Mouse (Mus musculus) embryonic facial prominence, embryonic 10.5 days (tissue): ENCODE results near the gene Rprd2. TPM values are rescaled to one million over a fixed set of nuclear protein-coding genes. Genes with fewer than 3 reads are reported as not detected.

Experiments
- DNase-seq: peaks from one replicate; pipeline ENCODE4 v3.0.0-alpha.2; 2017; ENCODE audit warnings: low spot score
- H3K27ac ChIP-seq: fragments of 300-500 bp; sonication (generic); replicated peaks from 2 replicates; pipeline ENCODE4 v1.5.1; 2016; ENCODE audit warnings: mild to moderate bottlenecking
- H3K27me3 ChIP-seq: fragments of 300-500 bp; sonication (generic); replicated peaks from 2 replicates; pipeline ENCODE4 v1.6.1; 2016; ENCODE audit warnings: low read depth, mild to moderate bottlenecking; ENCODE audit not compliant: poor library complexity, severe bottlenecking
- H3K36me3 ChIP-seq: fragments of 300-500 bp; sonication (generic); replicated peaks from 2 replicates; pipeline ENCODE4 v1.6.1; 2016; ENCODE audit warnings: mild to moderate bottlenecking, moderate library complexity
- H3K4me1 ChIP-seq: fragments of 300-500 bp; sonication (generic); 2 replicates; pipeline ENCODE4 v1.6.1; 2016
- H3K4me3 ChIP-seq: fragments of 300-500 bp; sonication (generic); 2 replicates; pipeline ENCODE4 v1.5.1; 2016; ENCODE audit warnings: mild to moderate bottlenecking, moderate library complexity
- H3K9me3 ChIP-seq: fragments of 300-500 bp; sonication (generic); 2 replicates; pipeline ENCODE4 v1.6.1; 2016; ENCODE audit warnings: mild to moderate bottlenecking
- WGBS: fragments of 180-500 bp; shearing (Covaris S2); methylation state at CpG from one replicate; pipeline ENCODE4 v1.1.7; 2016; 5-methylcytosine and 5-hydroxymethylcytosine counted together
- polyA plus RNA-seq: library from polyadenylated mRNA; unstranded; fragments of >200 nt; fragmentation: Nextera tagmentation; extraction: Ambion mirVana; gene quantifications from 2 replicates; pipeline ENCODE4 v1.2.1, GENCODE M21; 2016

The Rprd2 gene
- polyA plus RNA-seq, 1 experiment from 2014 or later: 25.7 TPM

GRCm38 (mm10) chr3:95806677-95807076 is 12.0 kb downstream of the Rprd2 start:
- 96% methylated on average over 1 of the region's 1 CpGs for WGBS
- Histone ChIP-seq H3K4me1 (no peaks in the 10 kb centered on the region), H3K27ac (no peak overlapping the region), H3K9me3 (no peaks in the 10 kb centered on the region), H3K4me3 (no peak overlapping the region), H3K27me3 (no peaks in the 10 kb centered on the region), H3K36me3 (peaks cover 49% of the 10 kb centered on the region)
- DNase-seq: no peak

GRCm38 (mm10) chr3:95803851-95804250 is 14.8 kb downstream of the Rprd2 start:
- 94% methylated on average over 4 of the region's 4 CpGs for WGBS

GRCm38 (mm10) chr3:95798756-95799155 is 19.9 kb downstream of the Rprd2 start:
- Histone ChIP-seq H3K4me1 (peaks cover 2% of the 10 kb centered on the region; the same call in 1 of the 2 replicates), H3K27ac (no peak overlapping the region), H3K27me3 (no peaks in the 10 kb centered on the region), H3K4me3 (no peak overlapping the region), H3K9me3 (no peaks in the 10 kb centered on the region), H3K36me3 (peaks cover 33% of the 10 kb centered on the region)
- WGBS: 91% methylated on average over 4 of the region's 4 CpGs
- no peak for DNase-seq

More at GRCm38 (mm10) chr3:95803851-95804250, 14.8 kb downstream of the Rprd2 start:
- peaks cover 53% of the 10 kb centered on the region for H3K36me3 ChIP-seq
- H3K27me3 ChIP-seq: no peaks in the 10 kb centered on the region
- H3K4me3 ChIP-seq: no peak overlapping the region
- no peaks in the 10 kb centered on the region for H3K9me3 ChIP-seq
- no peak overlapping the region for H3K27ac ChIP-seq
- no peaks in the 10 kb centered on the region for H3K4me1 ChIP-seq
- DNase-seq: no peak

- no peak for DNase-seq
- no peaks in the 10 kb centered on the region for H3K9me3 ChIP-seq
- 80% methylated on average over 1 of the region's 1 CpGs for WGBS
Observed at GRCm38 (mm10) chr3:95794299-95794698, 24.4 kb downstream of the Rprd2 start.

GRCm38 (mm10) chr3:95793662-95794061 is 25.0 kb downstream of the Rprd2 start:
- Histone ChIP-seq H3K4me1 (peaks cover 2% of the 10 kb centered on the region; the same call in 1 of the 2 replicates), H3K4me3 (no peak overlapping the region), H3K36me3 (peaks cover 15% of the 10 kb centered on the region), H3K9me3 (no peaks in the 10 kb centered on the region), H3K27ac (no peak overlapping the region), H3K27me3 (no peaks in the 10 kb centered on the region)
- 69% methylated on average over 2 of the region's 2 CpGs for WGBS
- DNase-seq: no peak

More at GRCm38 (mm10) chr3:95794299-95794698, 24.4 kb downstream of the Rprd2 start:
- H3K27ac ChIP-seq: no peak overlapping the region
- H3K36me3 ChIP-seq: peaks cover 11% of the 10 kb centered on the region
- H3K27me3 ChIP-seq: no peaks in the 10 kb centered on the region
- peaks cover 2% of the 10 kb centered on the region; the same call in 1 of the 2 replicates for H3K4me1 ChIP-seq
- no peak overlapping the region for H3K4me3 ChIP-seq

- no peaks in the 10 kb centered on the region for H3K4me1 ChIP-seq
- H3K9me3 ChIP-seq: no peaks in the 10 kb centered on the region
- 86% methylated on average over 4 of the region's 4 CpGs for WGBS
- DNase-seq: no peak
- H3K4me3 ChIP-seq: no peak overlapping the region
- no peaks in the 10 kb centered on the region for H3K27me3 ChIP-seq
- no peak overlapping the region for H3K27ac ChIP-seq
- peaks cover 86% of the 10 kb centered on the region for H3K36me3 ChIP-seq
Observed at GRCm38 (mm10) chr3:95785501-95785900, 33.2 kb downstream of the Rprd2 start.

GRCm38 (mm10) chr3:95771985-95772384 is 46.7 kb downstream of the Rprd2 start:
- Histone ChIP-seq H3K36me3 (peaks cover 98% of the 10 kb centered on the region), H3K4me3 (no peak overlapping the region), H3K4me1 (no peaks in the 10 kb centered on the region), H3K27ac (no peak overlapping the region), H3K9me3 (no peaks in the 10 kb centered on the region), H3K27me3 (no peaks in the 10 kb centered on the region)
- no peak for DNase-seq

- H3K4me3 ChIP-seq: no peak overlapping the region
- H3K36me3 ChIP-seq: peaks cover 74% of the 10 kb centered on the region
- H3K27me3 ChIP-seq: no peaks in the 10 kb centered on the region
- H3K9me3 ChIP-seq: no peaks in the 10 kb centered on the region
- no peak overlapping the region for H3K27ac ChIP-seq
- H3K4me1 ChIP-seq: 0 out of 2 replicates have a peak, but pooled peaks cover 4% of the 10 kb centered on the region
- WGBS: 94% methylated on average over 10 of the region's 10 CpGs
- DNase-seq: no peak
Observed at GRCm38 (mm10) chr3:95765534-95765933, 53.1 kb downstream of the Rprd2 start.

- DNase-seq: no peak
- Histone ChIP-seq H3K27me3 (no peaks in the 10 kb centered on the region), H3K4me3 (no peak overlapping the region), H3K27ac (no peak overlapping the region), H3K4me1 (0 out of 2 replicates have a peak, but pooled peaks cover 4% of the 10 kb centered on the region), H3K9me3 (no peaks in the 10 kb centered on the region), H3K36me3 (peaks cover 61% of the 10 kb centered on the region)
- 73% methylated on average over 10 of the region's 10 CpGs for WGBS
Observed at GRCm38 (mm10) chr3:95763811-95764210, 54.9 kb downstream of the Rprd2 start.

GRCm38 (mm10) chr3:95762961-95763360 is 55.7 kb downstream of the Rprd2 start:
- Histone ChIP-seq H3K4me3 (no peak overlapping the region), H3K27me3 (no peaks in the 10 kb centered on the region), H3K36me3 (peaks cover 52% of the 10 kb centered on the region), H3K9me3 (no peaks in the 10 kb centered on the region), H3K27ac (no peak overlapping the region), H3K4me1 (0 out of 2 replicates have a peak, but pooled peaks cover 4% of the 10 kb centered on the region)
- DNase-seq: no peak
- WGBS: 59% methylated on average over 6 of the region's 6 CpGs

GRCm38 (mm10) chr3:95761771-95762170 is 56.9 kb downstream of the Rprd2 start:
- no peak for DNase-seq
- H3K4me1 ChIP-seq: 0 out of 2 replicates have a peak, but pooled peaks cover 4% of the 10 kb centered on the region
- H3K27me3 ChIP-seq: no peaks in the 10 kb centered on the region
- H3K27ac ChIP-seq: no peak overlapping the region
- H3K4me3 ChIP-seq: no peak overlapping the region
- 70% methylated on average over 4 of the region's 4 CpGs for WGBS
- H3K9me3 ChIP-seq: no peaks in the 10 kb centered on the region
- peaks cover 40% of the 10 kb centered on the region for H3K36me3 ChIP-seq

- Histone ChIP-seq H3K9me3 (no peaks in the 10 kb centered on the region), H3K27me3 (no peaks in the 10 kb centered on the region), H3K4me1 (0 out of 2 replicates have a peak, but pooled peaks cover 4% of the 10 kb centered on the region), H3K4me3 (no peak overlapping the region), H3K27ac (no peak overlapping the region), H3K36me3 (peaks cover 29% of the 10 kb centered on the region)
- no peak for DNase-seq
Observed at GRCm38 (mm10) chr3:95760656-95761055, 58.0 kb downstream of the Rprd2 start.

GRCm38 (mm10) chr3:95760106-95760505 is 58.6 kb downstream of the Rprd2 start, which contains the start of gene Tars2:
Gene Tars2, minus strand, starts transcription at chr3:95760206.
- Histone ChIP-seq H3K4me1 (0 out of 2 replicates have a peak, but pooled peaks cover 4% of the 10 kb centered on the region), H3K27ac (no peak within 1 kb of the TSS), H3K36me3 (peaks cover 24% of the 10 kb centered on the region), H3K27me3 (no peaks in the 10 kb centered on the region), H3K9me3 (no peaks in the 10 kb centered on the region), H3K4me3 (no peak within 1 kb of the TSS)
- no peak for DNase-seq
- WGBS: 83% methylated on average over 6 of the region's 6 CpGs
